Comparison of ENCODE assay signal across 9 mouse cellular contexts in the genomic region with DNA sequence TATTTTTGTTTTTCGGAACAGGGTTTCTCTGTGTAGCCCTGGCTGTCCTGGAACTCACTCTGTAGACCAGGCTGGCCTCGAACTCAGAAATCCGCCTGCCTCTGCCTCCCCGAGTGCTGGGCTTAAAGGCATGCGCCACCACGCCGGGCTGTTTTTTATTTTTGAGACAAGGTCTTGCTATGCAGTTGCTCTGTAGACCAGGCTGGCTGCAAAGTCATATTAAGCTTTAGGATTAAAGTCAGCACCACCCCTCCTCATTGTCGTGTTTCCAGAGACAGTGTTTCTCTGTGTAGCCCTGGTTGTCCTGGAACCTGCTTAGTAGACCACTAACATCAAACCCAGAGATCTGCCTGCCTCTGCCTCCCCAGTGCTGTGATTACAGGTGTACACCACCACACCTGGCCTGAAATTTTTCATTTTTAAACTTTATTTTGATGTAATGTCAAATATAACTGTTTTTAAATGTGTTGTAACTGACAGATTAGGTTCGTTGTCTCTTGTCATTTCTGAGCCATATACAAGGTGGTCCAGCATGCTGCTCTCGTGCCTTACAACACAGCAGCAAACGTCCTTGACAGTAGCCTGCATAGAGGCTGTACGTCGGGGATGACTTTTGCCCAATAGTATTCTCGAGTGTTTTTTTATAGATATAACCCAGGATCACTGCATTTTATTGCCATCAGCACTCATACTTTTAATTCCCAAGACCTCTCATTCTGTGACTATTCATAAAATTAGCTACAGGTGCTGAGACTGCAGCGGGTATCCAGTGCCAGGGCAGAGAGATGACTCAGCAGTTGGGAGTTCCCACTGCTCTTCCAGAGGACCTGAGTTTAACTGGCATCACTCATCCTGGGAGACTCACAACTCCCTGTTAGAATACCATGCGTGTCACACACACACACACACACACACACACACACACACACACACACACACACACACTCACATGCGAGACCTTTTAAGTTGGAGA. TPM values are rescaled to one million over a fixed set of nuclear protein-coding genes. Genes with fewer than 3 reads are reported as not detected.
A peak's percentile ranks its signal among the peaks of the same experiment; 100 is the strongest.
DNase-seq lines count a peak whose midpoint lies in the region; ATAC-seq lines count a peak whose summit lies in the region.
"Had no signal": no experiment of that assay in that cellular context is flagged by ENCODE, and none has a peak within 500 bp of the region (broad histone marks: within the 10 kb centered on the region; RNA-seq: fewer than 3 reads in every experiment).

No protein-coding gene starts in this region.

- H3K27me3 ChIP-seq in stomach, embryonic 16.5 days (ENCODE audit: control insufficient read depth, insufficient read depth, low read length), result no peaks in the 10 kb centered on the region
- H3K27me3 ChIP-seq in hindbrain, embryonic 16.5 days (replicated peaks; ENCODE audit: control insufficient read depth, insufficient read depth, low read length), result no peaks in the 10 kb centered on the region

- DNase-seq in heart, adult 11 months, result peak; percentile 92
- no peak for DNase-seq in heart, adult 9 months (ENCODE audit: low spot score in 2 of 2)
- peak; percentile 3 for DNase-seq in ovary, postnatal 36 days (ENCODE audit: low spot score)
- DNase-seq in ovary, postnatal 10 days (ENCODE audit: low spot score), result no peak
- DNase-seq in gastrocnemius, postnatal 14 days, result peak; percentile 7
- no peak for DNase-seq in urinary bladder, postnatal 10 days (ENCODE audit: low spot score)
- DNase-seq: cerebellum, adult 9-10 months had no signal

- no peak overlapping the region for H3K4me3 ChIP-seq in stomach, embryonic 16.5 days (replicated peaks; ENCODE audit: low read length)
- no peak overlapping the region for H3K4me3 ChIP-seq in hindbrain, embryonic 16.5 days (ENCODE audit: low read length)

- peak overlapping the region; percentile 82 for H3K27ac ChIP-seq in stomach, embryonic 16.5 days (ENCODE audit: low read length)
- no peak overlapping the region for H3K27ac ChIP-seq in hindbrain, embryonic 16.5 days (ENCODE audit: low read depth, low read length)

- no peaks in the 10 kb centered on the region for H3K9me3 ChIP-seq in stomach, embryonic 16.5 days (replicated peaks; ENCODE audit: control insufficient read depth, low read length)
- no peaks in the 10 kb centered on the region for H3K9me3 ChIP-seq in hindbrain, embryonic 16.5 days (ENCODE audit: control insufficient read depth, low read length)

- intact Hi-C loops in gastrocnemius, postnatal 14 days (cut with DNase I; ENCODE audit: low total_unique reads), result no loop called here

- H3K9ac ChIP-seq in stomach, embryonic 16.5 days (ENCODE audit: low read length), result 0 out of 2 replicates have a peak overlapping the region, but pooled peaks have one; percentile 17
- H3K9ac ChIP-seq in hindbrain, embryonic 16.5 days (ENCODE audit: low read depth, low read length), result no peak overlapping the region

- ATAC-seq in stomach, embryonic 16.5 days (ENCODE audit: insufficient read depth, low FRiP score), result no peak
- ATAC-seq in hindbrain, embryonic 16.5 days, result no peak

- peaks cover 54% of the 10 kb centered on the region for H3K4me1 ChIP-seq in stomach, embryonic 16.5 days (ENCODE audit: control insufficient read depth, insufficient read depth, low read length)
- peaks cover 45% of the 10 kb centered on the region for H3K4me1 ChIP-seq in hindbrain, embryonic 16.5 days (ENCODE audit: control insufficient read depth, insufficient read depth, low read depth, low read length)

- H3K36me3 ChIP-seq in stomach, embryonic 16.5 days (ENCODE audit: control insufficient read depth, insufficient read depth, low read length), result no peaks in the 10 kb centered on the region
- no peaks in the 10 kb centered on the region for H3K36me3 ChIP-seq in hindbrain, embryonic 16.5 days (ENCODE audit: control insufficient read depth, insufficient read depth, low read length)

- 80% methylated on average over 17 of the region's 17 CpGs for WGBS in stomach, embryonic 16.5 days
- 89% methylated on average over 17 of the region's 17 CpGs for WGBS in hindbrain, embryonic 16.5 days

- H3K4me2 ChIP-seq in stomach, embryonic 16.5 days (ENCODE audit: low read depth, low read length), result no peak overlapping the region
- no peak overlapping the region for H3K4me2 ChIP-seq in hindbrain, embryonic 16.5 days (ENCODE audit: low read length)

RNA-seq across cellular contexts. Expression of a gene that starts 6.2 kb away (rescaled TPM):
- total RNA-seq in gastrocnemius, postnatal 14 days (2021), result 100 to 1,000 TPM; 308 to 391 TPM
- polyA plus RNA-seq in stomach, embryonic 16.5 days (2015; fragmentation: Nextera tagmentation; extraction: Ambion mirVana), result 2,700 and 3,060 TPM in 2 replicates
- polyA plus RNA-seq in hindbrain, embryonic 16.5 days (2015; fragmentation: Nextera tagmentation; extraction: Ambion mirVana), result 4,199 and 4,222 TPM in 2 replicates

RNA-seq across cellular contexts. Expression of a gene that starts 6.7 kb away (rescaled TPM):
- under 1 TPM; 0.16 to 0.39 TPM for total RNA-seq in gastrocnemius, postnatal 14 days (2021)
- polyA plus RNA-seq in stomach, embryonic 16.5 days (2015; fragmentation: Nextera tagmentation; extraction: Ambion mirVana), result 0.44 and 0.80 TPM in 2 replicates
- polyA plus RNA-seq in hindbrain, embryonic 16.5 days (2015; fragmentation: Nextera tagmentation; extraction: Ambion mirVana), result 0.66 and 1.6 TPM in 2 replicates

RNA-seq across cellular contexts. Expression of a gene that starts 24.0 kb away (rescaled TPM):
- 10 to 100 TPM; 11.2 to 16.0 TPM for total RNA-seq in gastrocnemius, postnatal 14 days (2021)
- 34.5 and 36.1 TPM in 2 replicates for polyA plus RNA-seq in stomach, embryonic 16.5 days (2015; fragmentation: Nextera tagmentation; extraction: Ambion mirVana)
- 103 and 109 TPM in 2 replicates for polyA plus RNA-seq in hindbrain, embryonic 16.5 days (2015; fragmentation: Nextera tagmentation; extraction: Ambion mirVana)

Comparison
In these comparisons a context has a peak if more than half of its experiments do, and no peak if none do; other contexts are left out.
1. DNase-seq: peak in heart, adult 11 months (single experiment), ovary, postnatal 36 days (single experiment) and gastrocnemius, postnatal 14 days (single experiment); none in heart, adult 9 months (0 of 2), ovary, postnatal 10 days (single experiment) and urinary bladder, postnatal 10 days (single experiment).